Mouse (Mus musculus): Measurements from ENCODE around the gene B3galt1. TPM values are rescaled to one million over a fixed set of nuclear protein-coding genes. Genes with fewer than 3 reads are reported as not detected.

B3galt1 gene
- polyA plus RNA-seq, 1 experiment from 2014 or later: 60.2 TPM

Small RNAs within 50 kb of the gene (microRNA-seq; reads per million reads assigned to microRNA genes)
- gene Mir6335: not detected
- 3.5 reads per million, percentile 14 among the genes with 10 or more reads in this experiment for gene Mir7224

Other genes starting within 250 kb of the B3galt1 start
- gene Gm21830, start 152.1 kb upstream of the B3galt1 start, polyA plus RNA-seq (2015; fragmentation: Nextera tagmentation; extraction: Ambion mirVana): not detected in 2 replicates
- not detected in 2 replicates for gene Gm26727, start 132.7 kb upstream of the B3galt1 start, polyA plus RNA-seq (2015; fragmentation: Nextera tagmentation; extraction: Ambion mirVana)
- gene Xirp2, start 119.9 kb upstream of the B3galt1 start, polyA plus RNA-seq (2015; fragmentation: Nextera tagmentation; extraction: Ambion mirVana): 0.02 TPM in 1 of 2 replicates, not detected in the other